Mouse (Mus musculus) layer of hippocampus, adult 9-10 months (tissue): Measurements from ENCODE around the gene Dnajc11.
A peak's percentile ranks its signal among the peaks of the same experiment; 100 is the strongest.

ENCODE experiments used
- DNase-seq: peaks from one replicate; pipeline ENCODE4 v3.0.0; 2022; ENCODE audit warnings: low spot score

Gene Dnajc11

DNA sequence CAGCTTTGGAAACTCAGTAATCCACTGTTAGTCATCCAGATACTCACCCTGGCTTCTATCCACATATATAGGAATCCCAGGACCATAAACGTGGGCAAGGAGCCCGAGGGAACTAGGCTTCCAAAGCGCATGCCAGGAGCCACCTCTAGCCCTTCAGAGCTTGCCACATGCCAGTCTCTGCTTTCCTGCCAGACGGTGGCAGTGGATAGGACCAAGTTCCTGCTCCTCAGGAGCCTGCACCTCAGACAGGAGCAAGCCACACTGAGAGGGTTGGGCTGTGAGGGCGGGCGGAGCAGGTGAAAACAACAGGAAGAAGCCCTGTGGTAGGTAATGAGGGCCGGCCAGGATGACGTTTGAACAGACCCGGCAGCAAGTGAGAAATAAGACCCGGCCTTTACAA, 52.4 kb downstream of the Dnajc11 start:
- no peak for DNase-seq

GRCm38 (mm10) chr4:151986650-151987049, 53.2 kb downstream of the Dnajc11 start:
- no peak for DNase-seq

GRCm38 (mm10) chr4:151988014-151988341, 54.5 kb downstream of the Dnajc11 start:
- DNase-seq: no peak

- DNase-seq: no peak
These were observed 55.0 kb downstream of the Dnajc11 start, which contains the start of gene Thap3 for GRCm38 (mm10) chr4:151988342-151989109. Gene Thap3, minus strand, starts transcription at chr4:151988997.

- DNase-seq: no peak
These were observed 55.6 kb downstream of the Dnajc11 start for GRCm38 (mm10) chr4:151989110-151989488.

DNA sequence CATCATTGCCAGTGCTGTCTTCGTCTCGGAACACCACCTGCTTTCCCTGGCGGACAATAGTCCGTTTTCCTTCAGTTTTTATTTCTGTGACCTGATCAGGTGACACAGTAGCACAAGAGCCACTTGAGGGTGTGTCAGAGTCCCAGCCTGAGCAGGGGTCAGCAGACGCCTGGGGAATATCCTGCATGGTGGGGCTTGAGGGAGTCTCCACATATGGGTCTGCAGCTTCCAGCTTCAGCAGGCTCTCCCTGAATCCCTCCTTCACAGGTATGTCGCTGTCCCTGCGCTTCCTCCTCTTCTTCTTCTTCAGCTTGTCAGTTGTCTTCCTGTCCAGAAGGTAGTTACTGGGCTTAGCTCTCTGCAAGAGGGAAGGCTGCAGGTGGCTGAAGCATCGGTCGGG, 58.6 kb downstream of the Dnajc11 start:
- no peak for DNase-seq

- no peak for DNase-seq
These were observed 59.5 kb downstream of the Dnajc11 start for GRCm38 (mm10) chr4:151993035-151993434.

DNA sequence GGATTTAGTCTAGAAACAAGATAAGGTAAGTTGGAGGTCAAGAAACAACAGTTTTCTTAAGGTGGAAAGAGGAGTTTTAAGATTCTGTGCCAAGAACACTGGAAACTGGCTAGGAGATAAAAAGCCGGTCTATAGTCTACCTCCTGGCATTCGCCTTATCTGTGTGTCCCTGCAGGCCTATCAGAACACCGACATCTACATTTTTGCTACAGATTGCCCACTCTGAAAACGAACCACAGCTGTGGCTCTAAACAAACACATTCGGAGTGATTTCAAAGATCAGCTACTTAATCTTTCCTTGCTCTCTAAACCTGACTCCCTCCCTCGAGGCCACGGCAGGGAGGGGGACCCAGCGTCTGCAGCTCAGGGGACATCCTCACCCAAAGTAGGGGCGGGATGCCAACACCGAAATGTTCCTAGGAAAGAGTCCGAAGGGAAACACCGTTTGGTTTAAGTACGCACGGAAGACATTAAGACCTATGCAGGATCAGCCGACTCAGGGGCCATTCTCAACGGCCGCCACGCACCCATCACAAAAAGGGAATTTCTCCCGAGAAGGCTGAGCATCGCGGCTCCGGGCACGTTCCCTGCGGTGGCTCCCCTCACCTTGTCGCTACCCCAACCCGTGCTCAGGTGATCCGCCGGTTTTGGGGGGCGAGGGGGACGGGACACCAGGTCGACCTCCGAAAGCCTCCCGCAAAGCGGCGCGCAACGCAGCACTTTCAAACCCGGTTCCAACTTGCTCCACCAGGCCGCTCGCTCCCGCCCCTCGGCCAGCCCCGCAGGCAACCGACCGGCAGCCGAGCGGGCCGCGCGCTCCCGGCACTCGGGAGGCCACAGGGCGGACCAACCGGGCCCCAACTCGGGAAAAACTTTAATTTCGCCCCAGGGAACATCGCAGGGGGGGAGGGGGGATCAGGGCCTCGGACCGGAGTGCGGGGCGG, 61.0 kb downstream of the Dnajc11 start:
- no peak for DNase-seq

GRCm38 (mm10) chr4:151995371-151996172, 62.1 kb downstream of the Dnajc11 start:
- DNase-seq: no peak

DNA sequence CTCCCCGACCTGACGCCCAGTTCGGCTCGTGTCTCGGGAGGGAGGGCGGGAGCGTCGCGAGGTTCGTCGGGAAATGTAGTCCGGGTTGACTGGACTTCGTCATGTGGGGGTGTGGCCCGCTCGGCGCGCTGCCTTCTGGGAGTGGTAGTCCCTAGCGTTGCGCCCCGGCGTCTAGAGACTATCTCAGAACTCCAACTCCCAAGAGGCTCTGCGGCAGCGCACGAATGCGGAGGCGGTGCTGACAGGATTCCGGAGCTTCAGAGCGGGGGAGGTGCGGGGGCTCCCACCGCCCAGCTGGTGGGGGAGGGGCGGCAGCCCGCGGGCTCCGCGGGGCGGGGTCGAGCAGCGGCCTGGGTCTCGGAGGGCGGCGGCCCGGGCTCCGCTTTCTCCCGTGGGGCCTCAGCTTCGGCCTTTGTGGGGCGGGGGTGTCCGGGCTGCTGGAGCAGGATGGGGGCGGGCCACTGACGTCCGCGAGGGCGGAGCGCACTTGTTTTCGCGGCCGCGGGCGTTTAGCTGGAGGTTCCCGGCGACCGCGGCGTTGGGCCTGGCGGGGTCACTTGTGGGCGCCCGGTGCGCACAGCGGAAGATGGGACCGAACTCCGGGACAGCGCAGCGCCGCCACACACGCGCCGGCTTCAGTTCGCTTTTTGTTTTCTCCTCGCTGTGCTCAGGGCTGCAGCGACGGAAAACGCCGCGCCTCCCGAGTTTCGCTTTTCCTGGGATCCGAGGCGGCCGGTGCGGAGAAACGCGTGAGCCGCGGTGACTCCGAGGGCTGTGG, 62.9 kb downstream of the Dnajc11 start, which contains the start of gene Phf13:
Phf13 (minus strand) TSS at position 86 of the 778 bp plus-strand sequence.
- DNase-seq: peak; percentile 94

DNA sequence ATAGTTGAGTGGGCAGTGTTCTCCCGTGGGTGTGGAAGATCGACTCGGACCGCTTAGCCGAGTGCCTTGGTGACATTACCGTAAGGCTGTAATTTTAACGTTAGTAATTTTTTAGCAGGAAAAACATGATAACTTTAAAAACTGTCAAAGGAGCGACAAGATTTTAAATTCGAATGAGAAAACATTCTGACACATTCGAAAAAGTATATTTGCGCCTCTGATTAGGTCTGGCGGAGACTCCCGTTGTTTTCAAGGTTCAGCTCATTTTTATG, 63.4 kb downstream of the Dnajc11 start:
- no peak for DNase-seq

GRCm38 (mm10) chr4:151997701-151998100, 64.2 kb downstream of the Dnajc11 start:
- DNase-seq: no peak

GRCm38 (mm10) chr4:151999481-151999880, 66.0 kb downstream of the Dnajc11 start:
- no peak for DNase-seq

- DNase-seq: no peak
These were observed 67.4 kb downstream of the Dnajc11 start for GRCm38 (mm10) chr4:152000906-152001305.

DNA sequence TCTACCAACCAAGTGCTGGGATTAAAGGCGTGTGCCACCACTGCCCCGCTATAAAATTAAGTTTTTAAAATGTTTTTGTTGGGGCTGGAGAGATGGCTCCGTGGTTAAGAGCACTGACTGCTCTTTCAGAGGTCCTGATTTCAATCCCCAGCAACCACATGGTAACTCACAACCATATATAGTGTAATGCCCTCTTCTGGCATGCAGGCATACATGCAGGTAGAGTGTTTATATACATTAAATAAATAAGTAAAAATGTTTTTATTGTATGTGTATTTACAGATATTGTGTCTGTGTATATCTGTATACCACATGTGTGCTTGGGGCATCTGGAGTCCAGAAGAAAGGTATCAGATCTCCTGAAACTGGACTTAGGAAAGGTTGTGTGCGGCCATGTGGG, 67.8 kb downstream of the Dnajc11 start:
- DNase-seq: no peak

DNA sequence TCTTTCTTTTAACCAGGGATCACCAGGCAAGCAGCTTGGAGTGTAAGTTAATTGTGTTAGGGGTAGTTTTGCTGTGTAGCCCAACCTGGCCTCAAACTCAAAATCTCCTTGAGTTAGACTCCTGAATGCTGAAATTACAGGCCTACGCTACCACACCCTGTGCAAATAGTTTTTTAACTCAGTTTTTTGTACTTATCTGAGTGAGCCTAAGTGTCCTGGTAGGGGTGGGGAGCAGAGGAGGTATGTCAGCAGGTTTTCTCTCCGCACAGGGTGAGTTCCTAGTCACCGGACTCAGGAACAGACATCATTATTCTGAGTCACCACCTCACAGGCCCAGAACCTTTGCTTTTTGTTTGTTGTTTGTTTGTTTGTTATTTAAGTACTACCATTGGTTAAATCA, 68.6 kb downstream of the Dnajc11 start:
- DNase-seq: no peak

DNA sequence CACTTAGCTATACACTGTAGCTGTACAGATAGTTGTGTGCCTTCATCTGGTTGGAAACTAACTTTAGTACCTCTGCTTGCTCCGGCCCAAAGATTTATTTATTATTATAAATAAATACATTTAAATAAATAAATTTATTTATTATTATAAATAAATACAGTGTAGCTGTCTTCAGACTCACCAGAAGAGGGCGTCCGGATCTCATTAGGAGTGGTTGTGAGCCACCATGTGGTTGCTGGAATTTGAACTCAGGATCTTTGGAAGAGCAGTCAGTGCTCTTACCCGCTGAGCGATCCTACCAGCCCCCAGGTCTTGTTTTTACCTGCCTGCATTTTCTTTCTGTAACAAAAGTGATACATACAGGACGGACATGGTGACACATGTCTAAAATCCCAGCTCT, 72.6 kb downstream of the Dnajc11 start:
- no peak for DNase-seq

DNA sequence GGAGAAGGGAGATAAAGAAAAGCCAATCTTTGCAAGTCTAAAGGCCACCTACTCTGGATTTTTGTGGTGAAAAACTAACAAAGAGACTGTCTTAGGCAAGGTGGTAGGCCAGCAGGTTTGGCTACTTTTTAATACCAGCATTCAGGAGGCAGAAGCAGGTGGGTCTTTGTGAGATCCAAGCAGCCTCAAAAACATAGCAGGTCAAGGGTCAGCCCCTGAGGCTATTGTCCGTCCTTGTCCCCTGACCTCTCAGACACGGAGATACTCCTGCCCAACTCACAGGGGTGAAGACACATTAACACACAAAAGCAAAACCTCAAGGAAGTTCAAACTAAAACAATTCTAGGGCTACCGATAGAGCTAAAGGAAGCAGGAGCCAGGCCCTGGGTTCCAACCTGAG, 73.3 kb downstream of the Dnajc11 start:
- DNase-seq: no peak

GRCm38 (mm10) chr4:152007481-152008147, 74.1 kb downstream of the Dnajc11 start:
- DNase-seq: no peak

DNA sequence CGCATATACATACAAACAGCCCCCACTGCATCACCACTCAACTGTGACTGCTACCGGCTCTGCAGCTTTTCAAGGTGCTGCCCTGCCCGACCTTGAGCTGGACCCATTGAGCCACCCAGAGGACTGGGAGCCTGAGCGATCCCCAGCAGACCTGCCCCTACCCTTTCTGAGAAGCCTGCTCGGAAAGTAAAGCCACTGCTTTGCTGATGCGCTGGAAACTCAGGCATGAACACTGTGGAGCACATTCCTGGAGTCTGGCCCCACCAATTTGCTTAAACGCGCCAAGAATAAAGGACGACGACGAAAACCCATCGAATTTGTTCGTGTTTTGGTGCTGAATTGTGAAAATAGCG, 74.6 kb downstream of the Dnajc11 start:
- DNase-seq: no peak

DNA sequence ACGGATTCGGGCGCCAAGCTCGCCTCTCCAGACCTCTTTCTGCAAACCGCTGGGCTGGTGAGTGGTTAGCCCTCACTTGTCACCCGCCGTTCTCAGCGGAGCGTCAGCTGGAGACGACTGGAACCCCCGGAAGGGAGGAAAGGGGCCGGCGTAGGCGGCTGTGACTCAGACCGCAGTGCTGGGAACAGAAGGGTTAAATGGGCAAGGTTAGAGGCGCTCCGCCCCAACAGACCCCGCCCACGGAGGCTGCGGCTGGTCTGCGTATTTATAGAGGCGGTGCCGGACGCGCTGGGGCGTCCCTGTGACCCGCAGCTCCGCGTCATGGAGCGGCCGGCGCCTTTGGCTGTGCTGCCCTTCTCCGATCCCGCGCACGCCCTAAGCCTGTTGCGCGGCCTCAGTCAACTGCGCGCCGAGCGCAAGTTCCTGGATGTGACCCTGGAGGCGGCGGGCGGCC, 75.2 kb downstream of the Dnajc11 start, which contains the start of gene Klhl21:
Klhl21 (plus strand) TSS at position 182 of the 454 bp plus-strand sequence.
- DNase-seq: peak; percentile 90
